Mouse (Mus musculus) erythroblast, embryonic 14.5 days (primary cell): Measurements from ENCODE around the gene Slc11a1.

Experiments used
- GATA1 ChIP-seq: IDR thresholded peaks from 2 replicates; pipeline ENCODE4 v1.6.1; 2012; ENCODE audit warnings: low read length, inconsistent platforms, mixed read lengths
- TAL1 ChIP-seq: IDR thresholded peaks from 3 replicates; pipeline ENCODE4 v1.6.1; 2012; ENCODE audit warnings: low read length, inconsistent platforms, mixed read lengths

GRCm38 (mm10) chr1:74385064-74385463 lies 10.1 kb downstream of the Slc11a1 start:
- TF ChIP-seq GATA1 (no peak), TAL1 (no peak)
